Mouse (Mus musculus) heart, postnatal 0 days (tissue): ENCODE results near the gene Map3k3. TPM values are rescaled to one million over a fixed set of nuclear protein-coding genes. Genes with fewer than 3 reads are reported as not detected.
A peak's percentile ranks its signal among the peaks of the same experiment; 100 is the strongest.

Experiments used
- ATAC-seq: fragments of 200-750 bp; cut with Nextera tagmentation; 2 replicates; pipeline ENCODE4 v1.8.0; 2017; ENCODE audit warnings: low read depth, moderate number of reproducible peaks, moderate library complexity; ENCODE audit not compliant: insufficient read depth
- DNase-seq: peaks from one replicate; pipeline ENCODE4 v3.0.0-alpha.2; 2016; ENCODE audit warnings: low spot score
- H3K27ac ChIP-seq: fragments of 300-500 bp; sonication (generic); 2 replicates; pipeline ENCODE4 v1.5.1; 2014; ENCODE audit warnings: low read depth, mild to moderate bottlenecking
- H3K27me3 ChIP-seq: fragments of 300-500 bp; sonication (generic); 2 replicates; pipeline ENCODE4 v1.6.1; 2014; ENCODE audit warnings: low read length, mixed read lengths; ENCODE audit not compliant: control insufficient read depth, insufficient read depth
- H3K36me3 ChIP-seq: fragments of 300-500 bp; sonication (generic); replicated peaks from 2 replicates; pipeline ENCODE4 v1.6.1; 2014; ENCODE audit warnings: low read length, mixed read lengths; ENCODE audit not compliant: control insufficient read depth, insufficient read depth
- H3K4me1 ChIP-seq: fragments of 300-500 bp; sonication (generic); 2 replicates; pipeline ENCODE4 v1.6.1; 2014; ENCODE audit warnings: antibody characterized with exemption; ENCODE audit not compliant: control insufficient read depth, insufficient read depth
- H3K4me2 ChIP-seq: fragments of 300-500 bp; sonication (generic); 2 replicates; pipeline ENCODE4 v1.6.1; 2014; ENCODE audit warnings: low read depth, mild to moderate bottlenecking, low read length, moderate library complexity
- H3K4me3 ChIP-seq: fragments of 300-500 bp; sonication (generic); 2 replicates; pipeline ENCODE4 v1.5.1; 2014; ENCODE audit warnings: low read depth, low read length
- H3K9ac ChIP-seq: fragments of 300-500 bp; sonication (generic); replicated peaks from 2 replicates; pipeline ENCODE4 v1.6.1; 2014; ENCODE audit warnings: low read depth, low read length, mixed read lengths
- H3K9me3 ChIP-seq: fragments of 300-500 bp; sonication (generic); replicated peaks from 2 replicates; pipeline ENCODE4 v1.6.1; 2016; ENCODE audit warnings: low read length; ENCODE audit not compliant: control insufficient read depth
- CTCF ChIP-seq: IDR thresholded peaks from 2 replicates; pipeline ENCODE4 v1.5.1; 2016; ENCODE audit warnings: antibody characterized with exemption, control low read depth, low read depth
- EP300 ChIP-seq: IDR thresholded peaks from 2 replicates; pipeline ENCODE4 v1.6.1; 2016; ENCODE audit warnings: antibody characterized with exemption, low read depth
- WGBS: fragments of 180-500 bp; shearing (Covaris S2); extraction: QIAGEN DNeasy Blood & Tissue Kit; methylation state at CpG from one replicate; pipeline ENCODE4 v1.1.7; 2014; 5-methylcytosine and 5-hydroxymethylcytosine counted together
- polyA plus RNA-seq: library from polyadenylated mRNA; unstranded; fragments of >200 nt; fragmentation: Nextera tagmentation; extraction: Ambion mirVana; gene quantifications from 2 replicates; pipeline ENCODE4 v1.2.1, GENCODE M21; 2015
- total RNA-seq: library from RNA; depleted of rRNA; stranded (reverse); fragments of >200 nt; gene quantifications from 2 replicates; pipeline ENCODE4 v1.2.3, GENCODE M21; 2014; ENCODE audit warnings: low replicate concordance

The Map3k3 gene
- total and polyA plus RNA-seq, 2 experiments from 2014 or later, result 13.8 to 44.0 TPM

DNA sequence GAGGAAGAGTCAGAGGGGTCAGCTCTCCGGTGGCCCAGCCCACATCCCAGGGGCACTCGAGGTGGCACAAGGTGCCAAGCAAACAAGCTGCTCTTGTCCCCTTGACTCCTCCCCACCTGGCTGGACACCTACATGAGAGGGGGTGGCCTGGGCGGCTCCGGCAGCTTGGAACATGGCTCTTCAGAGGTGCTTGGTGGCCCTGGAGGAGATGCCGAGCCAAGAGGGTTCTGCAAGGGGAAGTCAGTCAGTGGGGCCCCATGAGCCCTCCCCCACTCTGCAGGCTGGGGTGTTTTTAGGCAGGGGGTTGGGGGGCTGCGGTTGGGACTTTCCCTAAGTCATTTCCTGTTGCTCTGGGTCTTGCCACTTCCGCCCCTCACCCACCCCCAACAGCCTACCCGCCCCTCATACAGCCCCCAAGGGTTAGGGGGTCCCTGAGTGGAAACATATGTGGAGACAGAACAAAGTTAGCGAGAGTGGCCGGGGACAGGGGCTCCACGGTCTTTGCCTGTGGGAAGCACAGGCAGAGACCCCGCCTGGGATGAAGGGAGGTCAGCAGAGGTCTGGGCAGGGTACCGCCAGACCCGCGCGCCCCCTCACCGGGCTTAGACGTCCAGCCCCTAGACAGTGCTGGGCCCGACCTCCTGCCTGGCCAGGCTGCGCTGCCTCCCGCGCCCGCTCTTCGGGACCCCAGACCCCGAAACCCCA lies 75.0 kb downstream of the Map3k3 start:
- TF ChIP-seq EP300 (no peak), CTCF (no peak)
- H3K27me3 ChIP-seq, result no peaks in the 10 kb centered on the region
- H3K4me3 ChIP-seq, result peak overlapping the region; percentile 82
- H3K27ac ChIP-seq, result peak overlapping the region; percentile 82
- WGBS, result 5% methylated on average over 21 of the region's 25 CpGs
- H3K36me3 ChIP-seq, result peaks cover 25% of the 10 kb centered on the region
- H3K9me3 ChIP-seq, result no peaks in the 10 kb centered on the region
- peak overlapping the region; percentile 97 for H3K4me2 ChIP-seq
- peak overlapping the region; percentile 88 for H3K9ac ChIP-seq
- 0 out of 2 replicates have a peak, but pooled peaks have one; percentile 4 for ATAC-seq
- H3K4me1 ChIP-seq, result no peaks in the 10 kb centered on the region
- DNase-seq, result no peak

DNA sequence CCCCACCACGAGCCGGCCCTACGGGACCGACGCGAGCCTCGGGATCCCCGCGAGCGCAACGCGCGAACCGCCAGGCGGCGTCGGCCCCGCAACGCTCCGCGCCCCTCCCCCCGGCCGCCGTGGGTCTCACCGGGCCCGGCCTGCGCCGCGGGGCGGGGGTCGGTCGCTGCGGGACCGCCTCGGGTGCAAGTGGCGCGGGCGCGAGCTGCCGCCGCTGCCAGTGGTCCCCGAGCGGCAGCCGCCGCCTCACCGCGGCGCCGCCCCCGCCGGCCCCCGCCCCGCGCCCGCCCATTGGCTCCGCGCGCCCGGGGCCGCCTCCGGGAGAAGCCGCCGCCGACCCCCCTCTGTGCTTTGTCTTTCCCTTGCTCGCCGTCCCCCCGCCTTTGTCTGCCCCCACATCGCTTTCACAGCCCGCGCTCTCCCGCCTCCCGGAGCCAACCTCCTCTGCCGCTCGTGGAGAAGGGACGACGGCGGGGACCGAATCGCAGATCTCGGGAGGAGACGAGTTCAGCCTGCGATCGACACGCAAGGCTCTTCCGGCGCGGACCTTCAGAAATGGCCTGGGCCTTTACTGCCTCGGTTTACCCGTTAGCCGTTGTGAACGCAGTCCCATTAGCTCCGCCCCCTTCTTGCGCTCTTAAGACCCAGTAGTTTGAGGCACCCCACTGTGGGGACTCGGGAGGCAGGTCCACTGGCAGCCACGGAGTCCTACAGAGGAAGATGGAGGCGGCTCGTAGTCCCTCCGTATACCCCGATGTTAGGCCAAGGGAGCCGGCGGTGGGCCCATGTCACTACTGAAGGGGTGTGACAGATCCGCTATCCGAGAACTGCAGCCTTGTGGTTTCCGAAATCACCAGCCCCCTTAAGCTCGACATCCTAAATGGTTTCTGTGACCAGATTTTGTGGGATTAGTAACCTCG lies 75.8 kb downstream of the Map3k3 start:
- Histone ChIP-seq H3K9ac (peak overlapping the region; percentile 88), H3K36me3 (peaks cover 24% of the 10 kb centered on the region; the same call in 1 of the 2 replicates), H3K4me2 (peak overlapping the region; percentile 97), H3K4me1 (no peaks in the 10 kb centered on the region), H3K27me3 (no peaks in the 10 kb centered on the region), H3K4me3 (peak overlapping the region; percentile 82), H3K9me3 (no peaks in the 10 kb centered on the region), H3K27ac (peak overlapping the region; percentile 82)
- 1% methylated on average over 73 of the region's 106 CpGs for WGBS
- TF ChIP-seq EP300 (no peak), CTCF (no peak)
- DNase-seq (peak; percentile 59), ATAC-seq (peak; percentile 52)

DNA sequence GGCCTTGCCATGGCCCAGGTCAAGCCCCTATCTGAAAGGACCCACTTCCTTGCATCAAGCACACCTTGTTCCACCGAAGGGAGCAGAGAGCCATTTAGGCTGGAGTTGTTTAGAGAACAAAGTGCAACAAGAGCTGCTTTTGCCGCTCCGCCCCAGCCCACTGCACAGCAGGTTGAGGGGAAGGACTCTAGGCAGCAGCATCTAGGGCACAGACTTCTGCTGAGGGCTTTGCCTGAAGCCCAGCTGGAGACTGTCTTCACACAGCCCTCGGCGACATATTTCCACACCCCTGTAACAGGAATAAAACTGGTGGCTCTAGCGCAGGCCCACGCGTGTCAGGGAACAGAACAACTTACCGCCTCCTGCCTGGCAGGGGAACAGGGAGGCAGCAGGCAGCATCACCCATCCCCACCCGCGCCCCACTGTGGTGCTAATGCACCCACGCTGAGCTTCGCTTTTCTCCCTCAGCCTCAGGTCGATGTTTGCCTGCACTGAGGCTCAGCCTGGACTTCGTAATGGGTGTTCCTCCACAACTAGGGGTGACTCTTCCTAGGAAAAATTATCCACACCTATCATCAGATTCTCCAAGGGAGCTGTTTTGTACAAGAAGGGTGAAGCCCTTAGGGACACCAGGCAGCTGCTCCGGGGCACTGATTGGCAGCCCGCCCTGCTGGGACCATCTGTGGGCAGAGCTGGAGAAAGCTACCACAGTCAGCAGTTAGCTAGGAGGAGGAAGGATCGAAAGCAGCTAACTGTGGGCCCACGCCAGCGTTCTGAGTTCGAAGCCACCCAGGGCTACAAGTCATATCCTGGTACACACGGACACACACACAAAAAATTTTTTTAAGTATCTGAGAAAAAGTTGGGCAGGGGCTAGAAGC lies 76.7 kb downstream of the Map3k3 start, which contains the start of the genes Gm10840 and Limd2:
Gene Gm10840, plus strand, starts transcription at position 10 of the 881 bp plus-strand sequence.
Gene Limd2, minus strand, starts transcription at position 20 of the 881 bp plus-strand sequence.
- H3K27me3 ChIP-seq, result no peaks in the 10 kb centered on the region
- ATAC-seq, result peak; percentile 15
- H3K4me1 ChIP-seq, result no peaks in the 10 kb centered on the region
- peak within 1 kb of the TSS; percentile 82 for H3K27ac ChIP-seq
- H3K4me3 ChIP-seq, result peak within 1 kb of the TSS; percentile 82
- H3K4me2 ChIP-seq, result peak within 1 kb of the TSS; percentile 97
- peak within 1 kb of the TSS; percentile 88 for H3K9ac ChIP-seq
- 0 out of 2 replicates have a peak, but pooled peaks cover 15% of the 10 kb centered on the region for H3K36me3 ChIP-seq
- TF ChIP-seq CTCF, result no peak
- no peak for TF ChIP-seq EP300
- DNase-seq, result peak; percentile 30
- 40% methylated on average over 22 of the region's 22 CpGs for WGBS
- H3K9me3 ChIP-seq, result no peaks in the 10 kb centered on the region

DNA sequence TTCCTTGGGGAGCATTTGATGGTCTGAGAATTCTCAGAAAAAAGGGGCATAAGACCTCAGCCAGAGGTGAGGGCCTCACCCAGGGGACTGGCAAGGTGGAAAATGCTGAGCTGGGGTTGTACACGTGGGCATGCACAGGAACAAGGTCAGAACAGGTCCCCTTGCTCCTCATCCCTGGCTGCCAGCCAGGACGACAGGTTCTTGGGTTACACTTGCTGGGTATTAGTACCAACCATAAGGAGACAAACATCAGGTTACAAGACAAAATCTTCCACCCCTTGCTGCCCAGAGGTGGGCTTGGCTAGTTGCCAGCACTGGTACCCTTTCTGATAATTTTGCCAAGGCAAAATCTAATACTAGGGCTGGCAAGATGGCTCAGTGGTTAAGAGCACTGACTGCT lies 77.8 kb downstream of the Map3k3 start:
- Histone ChIP-seq H3K27ac (no peak overlapping the region), H3K36me3 (peaks cover 12% of the 10 kb centered on the region; the same call in 1 of the 2 replicates), H3K4me2 (no peak overlapping the region), H3K4me3 (no peak overlapping the region), H3K27me3 (no peaks in the 10 kb centered on the region), H3K9me3 (no peaks in the 10 kb centered on the region), H3K4me1 (no peaks in the 10 kb centered on the region), H3K9ac (no peak overlapping the region)
- no peak for DNase-seq
- TF ChIP-seq CTCF, result no peak
- TF ChIP-seq EP300, result no peak
- 72% methylated on average over 2 of the region's 2 CpGs for WGBS
- ATAC-seq, result no peak

DNA sequence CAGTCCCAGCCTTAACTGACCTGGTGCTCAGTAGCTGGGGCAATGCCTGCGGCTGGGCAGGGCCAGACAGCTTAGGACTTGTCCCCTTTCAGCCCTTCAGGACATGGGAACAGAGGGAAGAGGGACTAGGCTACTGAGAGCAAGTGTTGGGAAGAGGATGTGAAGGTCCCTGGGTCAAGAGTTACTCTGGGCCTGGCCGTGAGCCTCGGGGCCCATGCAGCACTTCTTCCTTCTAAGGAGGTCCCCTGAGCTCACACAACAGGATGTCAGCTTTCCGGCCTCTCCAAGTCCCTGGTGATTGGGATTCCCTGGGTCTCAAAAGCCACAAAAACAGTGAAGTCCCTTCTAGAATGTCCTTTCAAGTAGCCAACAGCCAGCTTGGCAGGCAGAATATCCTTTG lies 79.1 kb downstream of the Map3k3 start:
- Histone ChIP-seq H3K4me3 (no peak overlapping the region), H3K9ac (no peak overlapping the region), H3K27me3 (no peaks in the 10 kb centered on the region), H3K9me3 (no peaks in the 10 kb centered on the region), H3K27ac (peak overlapping the region; percentile 54; the same call in 1 of the 2 replicates), H3K4me2 (no peak overlapping the region), H3K36me3 (peaks cover 24% of the 10 kb centered on the region), H3K4me1 (no peaks in the 10 kb centered on the region)
- 61% methylated on average over 4 of the region's 4 CpGs for WGBS
- TF ChIP-seq EP300 (no peak), CTCF (no peak)
- ATAC-seq (no peak), DNase-seq (no peak)
